Mouse (Mus musculus) cerebellum, adult 2 months (tissue): Measurements from ENCODE around the gene Srcin1.

Experiments
- CTCF ChIP-seq: fragments of 200-500 bp; IDR thresholded peaks from 2 replicates; pipeline ENCODE4 v1.5.1; 2011; ENCODE audit warnings: low read depth, mild to moderate bottlenecking, control low read depth, low read length, moderate library complexity, borderline replicate concordance; ENCODE audit not compliant: insufficient read depth
- POLR2A ChIP-seq: fragments of 200-500 bp; IDR thresholded peaks from 2 replicates; pipeline ENCODE4 v1.6.1; 2011; ENCODE audit warnings: low read length, control low read depth, borderline replicate concordance; ENCODE audit not compliant: insufficient read depth

- TF ChIP-seq POLR2A (no peak), CTCF (no peak)
Measured at GRCm38 (mm10) chr11:97611076-97611475, 35.1 kb upstream of the Srcin1 start.
